Mouse (Mus musculus) megakaryocyte, embryonic 14.5 days (primary cell): ENCODE measurements around the gene Tbc1d22a. TPM values are rescaled to one million over a fixed set of nuclear protein-coding genes. Genes with fewer than 3 reads are reported as not detected.

Source experiments
- H3K27me3 ChIP-seq: replicated peaks from 2 replicates; pipeline ENCODE3; 2012; ENCODE audit warnings: inconsistent platforms
- H3K36me3 ChIP-seq: replicated peaks from 2 replicates; pipeline ENCODE3; 2012; ENCODE audit warnings: low read length, inconsistent platforms, mixed read lengths
- H3K4me1 ChIP-seq: 2 replicates; pipeline ENCODE4 v1.6.1; 2012; ENCODE audit warnings: inconsistent platforms
- H3K4me3 ChIP-seq: replicated peaks from 2 replicates; pipeline ENCODE3; 2012; ENCODE audit warnings: moderate library complexity, mild to moderate bottlenecking, inconsistent platforms
- H3K9me3 ChIP-seq: 2 replicates; pipeline ENCODE4 v1.6.1; 2012; ENCODE audit warnings: inconsistent platforms
- FLI1 ChIP-seq: IDR thresholded peaks from 2 replicates; pipeline ENCODE4 v1.6.1; 2012; ENCODE audit warnings: low read length, inconsistent platforms, mixed read lengths
- GATA1 ChIP-seq: IDR thresholded peaks from 3 replicates; pipeline ENCODE4 v1.6.1; 2012; ENCODE audit warnings: mixed read lengths, low read length, inconsistent platforms, borderline replicate concordance
- polyA plus RNA-seq: library from polyadenylated mRNA; stranded (reverse); fragments of >175 nt; gene quantifications from 2 replicates; pipeline ENCODE4 v1.2.3, GENCODE M21; 2012; ENCODE audit warnings: low replicate concordance; ENCODE audit not compliant: insufficient read depth

Gene Tbc1d22a
- polyA plus RNA-seq, 1 experiment, result 16.7 TPM

- H3K4me1 ChIP-seq, result peaks cover 27% of the 10 kb centered on the region
These were observed 81.5 kb downstream of the Tbc1d22a start for GRCm38 (mm10) chr15:86295722-86296288.

DNA sequence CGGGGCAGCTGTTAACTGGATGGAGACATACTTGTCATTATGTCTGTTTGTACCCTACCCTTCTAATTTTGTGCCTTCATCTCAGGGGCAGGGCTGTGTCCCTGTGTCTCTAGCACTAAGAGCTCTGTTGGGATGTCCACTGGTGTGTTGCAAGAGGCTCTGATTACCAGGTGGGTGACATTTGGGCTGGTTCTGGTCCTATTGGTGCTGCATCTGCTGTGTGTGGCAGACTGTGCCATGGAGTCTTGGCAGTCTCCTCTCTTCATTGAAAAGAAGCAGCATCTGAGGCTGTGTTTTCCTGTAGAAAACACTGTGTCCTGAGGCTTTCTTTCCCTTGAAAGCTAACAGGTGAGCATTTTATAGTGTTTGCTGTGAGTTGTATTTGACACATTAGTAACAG lies 83.0 kb downstream of the Tbc1d22a start:
- no peak for TF ChIP-seq FLI1
- Histone ChIP-seq H3K27me3 (no peaks in the 10 kb centered on the region), H3K36me3 (peaks cover 64% of the 10 kb centered on the region), H3K4me3 (no peak overlapping the region), H3K4me1 (peaks cover 16% of the 10 kb centered on the region), H3K9me3 (no peaks in the 10 kb centered on the region)

More at GRCm38 (mm10) chr15:86295722-86296288, 81.5 kb downstream of the Tbc1d22a start:
- Histone ChIP-seq H3K9me3 (no peaks in the 10 kb centered on the region), H3K36me3 (peaks cover 54% of the 10 kb centered on the region), H3K27me3 (no peaks in the 10 kb centered on the region), H3K4me3 (no peak overlapping the region)
- TF ChIP-seq FLI1, result no peak
- no peak for TF ChIP-seq GATA1

- H3K36me3 ChIP-seq, result peaks cover 76% of the 10 kb centered on the region
- no peak overlapping the region for H3K4me3 ChIP-seq
- no peaks in the 10 kb centered on the region for H3K27me3 ChIP-seq
- H3K9me3 ChIP-seq, result no peaks in the 10 kb centered on the region
- TF ChIP-seq FLI1 (no peak), GATA1 (no peak)
- peaks cover 15% of the 10 kb centered on the region for H3K4me1 ChIP-seq
These were observed 89.6 kb downstream of the Tbc1d22a start for GRCm38 (mm10) chr15:86303876-86304275.

GRCm38 (mm10) chr15:86304861-86305260 lies 90.6 kb downstream of the Tbc1d22a start:
- Histone ChIP-seq H3K4me3 (no peak overlapping the region), H3K36me3 (peaks cover 70% of the 10 kb centered on the region), H3K27me3 (no peaks in the 10 kb centered on the region), H3K9me3 (no peaks in the 10 kb centered on the region), H3K4me1 (peaks cover 24% of the 10 kb centered on the region)
- TF ChIP-seq FLI1 (no peak), GATA1 (no peak)

DNA sequence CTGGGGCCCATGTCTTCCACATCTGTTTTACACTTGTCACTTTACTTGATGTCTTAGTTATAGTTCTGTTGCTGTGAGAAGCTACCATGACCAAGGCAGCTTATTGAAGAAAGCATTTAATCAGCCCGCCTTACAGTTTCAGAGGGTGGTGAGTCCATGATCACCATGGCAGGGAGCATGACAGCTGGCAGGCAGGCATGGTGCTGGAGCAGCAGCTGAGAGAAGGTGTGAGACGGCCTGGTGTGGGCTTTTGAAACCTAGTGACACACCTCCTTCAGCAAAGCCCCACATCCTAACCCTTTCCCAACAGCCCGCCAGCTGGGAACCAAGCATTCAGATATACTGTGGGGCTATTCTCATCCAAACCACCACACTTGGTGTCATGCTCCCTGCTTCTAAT lies 91.0 kb downstream of the Tbc1d22a start:
- H3K4me3 ChIP-seq, result no peak overlapping the region
- no peak for TF ChIP-seq GATA1
- TF ChIP-seq FLI1, result no peak
- no peaks in the 10 kb centered on the region for H3K9me3 ChIP-seq
- H3K36me3 ChIP-seq, result peaks cover 68% of the 10 kb centered on the region
- H3K4me1 ChIP-seq, result peaks cover 25% of the 10 kb centered on the region
- no peaks in the 10 kb centered on the region for H3K27me3 ChIP-seq

GRCm38 (mm10) chr15:86309213-86309829 lies 95.1 kb downstream of the Tbc1d22a start:
- Histone ChIP-seq H3K4me3 (no peak overlapping the region), H3K36me3 (peaks cover 51% of the 10 kb centered on the region), H3K4me1 (peaks cover 25% of the 10 kb centered on the region), H3K27me3 (no peaks in the 10 kb centered on the region), H3K9me3 (no peaks in the 10 kb centered on the region)
- TF ChIP-seq FLI1 (no peak), GATA1 (no peak)

GRCm38 (mm10) chr15:86320803-86321510 lies 106.7 kb downstream of the Tbc1d22a start:
- no peaks in the 10 kb centered on the region for H3K9me3 ChIP-seq
- H3K36me3 ChIP-seq, result peaks cover 65% of the 10 kb centered on the region
- TF ChIP-seq GATA1 (no peak), FLI1 (no peak)
- no peaks in the 10 kb centered on the region for H3K4me1 ChIP-seq
- no peaks in the 10 kb centered on the region for H3K27me3 ChIP-seq
- no peak overlapping the region for H3K4me3 ChIP-seq

DNA sequence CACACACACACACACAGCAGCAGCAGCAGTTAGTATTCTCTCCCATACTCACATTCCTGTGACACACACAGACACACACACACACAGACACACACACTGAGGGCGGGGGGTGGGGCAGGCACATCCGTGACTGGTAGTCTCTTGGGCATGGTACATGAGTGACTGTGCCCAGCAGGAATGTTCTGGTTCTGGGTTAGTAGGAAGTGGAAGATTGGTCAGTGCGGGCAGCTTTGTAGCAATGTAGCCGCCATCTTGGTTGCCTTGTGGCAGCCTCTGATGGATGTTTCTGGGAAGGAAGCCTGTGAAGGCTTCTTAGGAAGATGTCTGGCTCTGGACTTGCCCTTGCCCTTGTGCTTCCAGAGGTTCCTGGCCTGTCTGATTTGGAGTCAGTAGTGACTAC lies 112.1 kb downstream of the Tbc1d22a start:
- TF ChIP-seq FLI1 (no peak), GATA1 (no peak)
- Histone ChIP-seq H3K4me3 (no peak overlapping the region), H3K9me3 (no peaks in the 10 kb centered on the region), H3K4me1 (peaks cover 10% of the 10 kb centered on the region), H3K27me3 (no peaks in the 10 kb centered on the region), H3K36me3 (peaks cover 64% of the 10 kb centered on the region)

DNA sequence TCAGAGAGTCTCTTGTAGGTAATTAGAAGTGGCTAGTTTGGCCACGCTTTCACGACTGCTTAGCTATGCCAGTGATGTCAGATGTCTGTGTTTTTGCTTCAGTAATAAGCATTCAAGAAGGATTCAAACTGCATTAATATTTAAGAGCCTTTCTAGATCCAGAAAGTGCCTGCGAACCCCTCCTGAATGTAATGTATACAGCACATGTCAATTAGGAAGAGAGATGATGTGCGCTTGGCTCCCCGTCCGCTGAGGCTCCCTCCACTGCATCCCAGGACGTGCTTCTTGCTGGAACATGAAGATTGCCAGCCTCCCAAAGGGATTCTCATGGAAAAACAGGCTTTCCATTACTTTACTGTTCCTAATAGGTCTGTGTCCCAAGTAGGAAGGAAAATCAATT lies 115.7 kb downstream of the Tbc1d22a start:
- Histone ChIP-seq H3K4me3 (no peak overlapping the region), H3K9me3 (no peaks in the 10 kb centered on the region), H3K36me3 (peaks cover 65% of the 10 kb centered on the region), H3K4me1 (peaks cover 32% of the 10 kb centered on the region), H3K27me3 (no peaks in the 10 kb centered on the region)
- TF ChIP-seq GATA1, result no peak
- no peak for TF ChIP-seq FLI1

DNA sequence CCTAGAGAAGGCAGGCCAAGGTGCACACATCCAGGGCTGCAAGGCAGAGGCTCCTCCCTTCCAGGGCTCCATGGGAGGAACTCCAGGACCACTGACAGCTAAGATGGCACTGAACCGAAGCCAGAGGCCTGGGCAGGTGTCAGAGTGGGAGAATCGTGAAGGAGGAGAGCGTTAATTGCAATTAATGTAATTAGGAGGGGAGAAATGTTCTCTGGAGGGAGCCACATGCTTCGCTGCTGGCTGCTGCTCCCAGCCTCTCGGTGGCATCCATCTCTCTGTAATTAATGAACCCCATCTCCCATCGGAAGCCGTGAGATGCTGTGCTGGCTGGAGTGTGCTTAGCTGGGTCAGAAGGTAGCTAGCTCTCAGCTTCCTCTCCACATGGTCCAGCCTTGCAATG lies 116.2 kb downstream of the Tbc1d22a start:
- H3K36me3 ChIP-seq, result peaks cover 68% of the 10 kb centered on the region
- no peak overlapping the region for H3K4me3 ChIP-seq
- no peaks in the 10 kb centered on the region for H3K9me3 ChIP-seq
- H3K27me3 ChIP-seq, result no peaks in the 10 kb centered on the region
- peaks cover 35% of the 10 kb centered on the region for H3K4me1 ChIP-seq
- TF ChIP-seq GATA1 (no peak), FLI1 (no peak)
